Mouse (Mus musculus) embryonic fibroblast, embryonic 13.5 days (primary cell): Measurements from ENCODE around the gene Mtmr12.

ENCODE experiments used
- CTCF ChIP-seq: IDR thresholded peaks from 2 replicates; pipeline ENCODE4 v1.5.1; 2011; ENCODE audit warnings: mild to moderate bottlenecking, control low read depth, low read length, moderate library complexity, borderline replicate concordance; ENCODE audit not compliant: insufficient read depth
- POLR2A ChIP-seq: IDR thresholded peaks from 2 replicates; pipeline ENCODE4 v1.6.1; 2011; ENCODE audit warnings: low read depth, mild to moderate bottlenecking, control low read depth, low read length, moderate library complexity

DNA sequence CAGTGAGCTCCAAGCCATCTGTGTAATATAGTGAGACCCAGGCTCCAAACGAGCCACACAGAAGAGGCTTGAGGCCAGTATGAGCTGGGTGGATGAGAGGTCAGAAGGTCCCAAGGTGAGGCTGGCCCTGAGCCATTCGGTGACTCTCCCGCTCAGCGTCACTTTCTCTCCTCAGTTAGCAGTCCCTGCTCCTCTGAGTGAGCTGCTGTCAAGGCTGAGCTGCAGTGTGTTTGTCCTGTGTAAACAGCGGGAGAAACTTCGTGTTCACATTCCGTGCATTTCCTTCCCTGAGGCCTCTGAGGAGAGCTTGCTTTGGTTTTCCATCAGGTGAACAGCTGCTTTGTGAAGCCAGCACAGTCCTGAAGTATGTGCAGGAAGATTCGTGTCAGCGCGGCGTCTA lies 27.6 kb downstream of the Mtmr12 start:
- TF ChIP-seq POLR2A (no peak), CTCF (no peak)
